Mouse (Mus musculus): ENCODE data around the gene Dnajc21. TPM values are rescaled to one million over a fixed set of nuclear protein-coding genes. Genes with fewer than 3 reads are reported as not detected.

Gene Dnajc21
- polyA plus RNA-seq, 1 experiment, result 14.0 TPM

DNA sequence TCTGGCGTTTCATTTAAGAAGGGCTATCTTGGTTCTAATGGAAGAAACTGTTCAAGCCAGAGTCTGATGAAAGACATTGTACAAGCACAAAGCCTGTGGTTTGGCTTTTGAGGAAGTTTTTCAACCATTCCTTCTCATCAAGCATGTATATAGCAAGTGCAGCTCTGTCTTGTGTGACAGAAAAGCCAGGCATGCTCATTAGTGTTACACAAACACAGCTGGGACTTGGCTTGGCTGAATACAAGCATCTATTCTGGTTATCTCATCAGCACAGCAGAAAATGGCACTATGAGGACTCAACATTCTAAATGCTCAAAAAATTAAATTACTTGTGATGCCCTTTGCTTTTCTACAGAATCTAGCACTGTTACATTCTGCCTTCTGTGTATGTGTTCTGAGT, 33.4 kb downstream of the Dnajc21 start:
- H3K4me1 ChIP-seq (ENCODE audit: control insufficient read depth, insufficient read depth, low read length), result no peaks in the 10 kb centered on the region
- TF ChIP-seq CTCF (IDR thresholded peaks at IDR 0.05; ENCODE audit: control insufficient read depth, insufficient read depth, insufficient replicate concordance, low read depth, low read length), result no peak
- TF ChIP-seq POLR2A (IDR thresholded peaks at IDR 0.05; ENCODE audit: control insufficient read depth, low read depth, low read length), result no peak
- no peak overlapping the region for H3K27ac ChIP-seq (ENCODE audit: control insufficient read depth, insufficient read depth, low read depth, low read length)
- no peaks in the 10 kb centered on the region for H3K36me3 ChIP-seq (ENCODE audit: control insufficient read depth, insufficient read depth, low read length)
- H3K27me3 ChIP-seq (ENCODE audit: control insufficient read depth, insufficient read depth, low read length), result no peaks in the 10 kb centered on the region
- H3K4me3 ChIP-seq (ENCODE audit: control insufficient read depth, low read depth, low read length), result no peak overlapping the region

DNA sequence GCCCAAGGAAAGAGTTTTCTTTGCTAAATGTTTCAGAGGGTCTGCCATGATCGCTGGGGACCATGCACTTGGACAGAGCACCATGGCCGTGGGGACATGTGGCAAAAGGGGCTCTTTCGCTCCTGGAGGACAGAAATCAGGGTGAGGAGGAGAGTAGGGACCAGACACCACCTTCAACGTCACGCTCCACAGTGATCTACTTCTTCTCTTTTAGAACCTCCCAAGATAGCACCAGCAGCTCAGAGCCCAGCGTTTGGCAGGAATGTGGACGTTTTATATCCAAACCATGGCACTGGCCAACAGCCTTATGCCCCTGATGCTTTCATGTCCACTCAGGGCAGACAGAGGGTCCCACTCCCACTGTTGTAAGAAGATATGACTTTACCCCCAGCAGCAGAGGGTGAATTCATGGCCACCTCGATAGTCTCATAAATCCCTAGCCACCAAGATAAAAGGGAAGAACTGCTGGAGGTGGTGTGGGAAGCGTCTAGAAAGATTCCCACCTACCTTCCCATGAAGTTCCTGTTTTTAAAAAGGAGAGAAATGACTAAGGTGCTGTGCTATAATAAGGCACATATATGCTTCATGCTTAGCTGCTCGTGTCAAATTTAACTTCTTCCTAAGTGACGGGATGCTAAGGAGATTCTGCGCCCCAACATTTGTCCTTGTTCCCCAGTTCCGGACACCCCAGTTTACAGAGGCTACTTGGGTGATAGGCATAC, 43.6 kb downstream of the Dnajc21 start:
- Histone ChIP-seq H3K36me3 (ENCODE audit: control insufficient read depth, insufficient read depth, low read length) (no peaks in the 10 kb centered on the region), H3K27ac (ENCODE audit: control insufficient read depth, insufficient read depth, low read depth, low read length) (no peak overlapping the region), H3K4me1 (ENCODE audit: control insufficient read depth, insufficient read depth, low read length) (no peaks in the 10 kb centered on the region)

DNA sequence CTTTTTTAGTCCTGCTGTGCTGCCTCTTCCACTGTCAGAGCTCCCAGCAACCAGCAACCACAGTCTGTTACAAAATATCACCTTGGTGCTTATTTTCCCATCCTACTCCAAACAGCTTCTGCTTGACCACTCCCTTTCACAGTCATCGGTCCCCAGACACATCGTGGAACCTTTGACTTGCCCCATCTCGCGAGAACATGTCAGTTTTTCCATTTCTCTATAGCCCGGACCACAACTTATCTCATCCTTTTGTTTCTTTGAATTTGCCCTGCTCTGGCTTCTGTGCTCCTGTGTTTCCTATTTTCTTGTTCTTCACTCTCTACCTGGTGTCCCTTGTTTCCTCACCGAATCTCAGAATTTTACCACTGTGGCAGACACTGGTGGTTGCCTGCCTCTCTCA, 44.2 kb downstream of the Dnajc21 start:
- TF ChIP-seq POLR2A (IDR thresholded peaks at IDR 0.05; ENCODE audit: control insufficient read depth, low read depth, low read length), result no peak
- no peak for TF ChIP-seq CTCF (IDR thresholded peaks at IDR 0.05; ENCODE audit: control insufficient read depth, insufficient read depth, insufficient replicate concordance, low read depth, low read length)
- Histone ChIP-seq H3K36me3 (ENCODE audit: control insufficient read depth, insufficient read depth, low read length) (no peaks in the 10 kb centered on the region), H3K4me3 (ENCODE audit: control insufficient read depth, low read depth, low read length) (no peak overlapping the region), H3K27ac (ENCODE audit: control insufficient read depth, insufficient read depth, low read depth, low read length) (no peak overlapping the region), H3K4me1 (ENCODE audit: control insufficient read depth, insufficient read depth, low read length) (no peaks in the 10 kb centered on the region), H3K27me3 (ENCODE audit: control insufficient read depth, insufficient read depth, low read length) (no peaks in the 10 kb centered on the region)

More for the DNA sequence above, 43.6 kb downstream of the Dnajc21 start:
- TF ChIP-seq CTCF (IDR thresholded peaks at IDR 0.05; ENCODE audit: control insufficient read depth, insufficient read depth, insufficient replicate concordance, low read depth, low read length) (no peak), POLR2A (IDR thresholded peaks at IDR 0.05; ENCODE audit: control insufficient read depth, low read depth, low read length) (no peak)
- no peak overlapping the region for H3K4me3 ChIP-seq (ENCODE audit: control insufficient read depth, low read depth, low read length)
- no peaks in the 10 kb centered on the region for H3K27me3 ChIP-seq (ENCODE audit: control insufficient read depth, insufficient read depth, low read length)

DNA sequence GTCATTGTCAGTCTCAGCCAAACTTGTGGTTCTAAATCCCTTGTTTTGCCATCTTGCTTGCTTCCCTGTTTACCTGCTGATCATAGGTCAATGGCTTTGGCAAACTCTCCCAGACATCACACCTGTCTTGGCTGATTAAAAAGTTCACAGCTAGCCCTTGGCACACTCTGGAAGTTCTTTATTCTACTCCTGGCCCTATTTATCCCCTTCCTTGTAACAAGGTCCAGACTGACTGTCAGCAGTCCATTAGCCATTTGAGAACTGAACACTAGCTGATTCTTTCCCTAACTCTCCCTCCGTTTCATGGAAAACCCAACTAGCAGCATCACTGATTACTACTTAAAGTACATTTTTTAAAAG, 48.6 kb downstream of the Dnajc21 start:
- TF ChIP-seq CTCF (IDR thresholded peaks at IDR 0.05; ENCODE audit: control insufficient read depth, insufficient read depth, insufficient replicate concordance, low read depth, low read length) (no peak), POLR2A (IDR thresholded peaks at IDR 0.05; ENCODE audit: control insufficient read depth, low read depth, low read length) (no peak)

DNA sequence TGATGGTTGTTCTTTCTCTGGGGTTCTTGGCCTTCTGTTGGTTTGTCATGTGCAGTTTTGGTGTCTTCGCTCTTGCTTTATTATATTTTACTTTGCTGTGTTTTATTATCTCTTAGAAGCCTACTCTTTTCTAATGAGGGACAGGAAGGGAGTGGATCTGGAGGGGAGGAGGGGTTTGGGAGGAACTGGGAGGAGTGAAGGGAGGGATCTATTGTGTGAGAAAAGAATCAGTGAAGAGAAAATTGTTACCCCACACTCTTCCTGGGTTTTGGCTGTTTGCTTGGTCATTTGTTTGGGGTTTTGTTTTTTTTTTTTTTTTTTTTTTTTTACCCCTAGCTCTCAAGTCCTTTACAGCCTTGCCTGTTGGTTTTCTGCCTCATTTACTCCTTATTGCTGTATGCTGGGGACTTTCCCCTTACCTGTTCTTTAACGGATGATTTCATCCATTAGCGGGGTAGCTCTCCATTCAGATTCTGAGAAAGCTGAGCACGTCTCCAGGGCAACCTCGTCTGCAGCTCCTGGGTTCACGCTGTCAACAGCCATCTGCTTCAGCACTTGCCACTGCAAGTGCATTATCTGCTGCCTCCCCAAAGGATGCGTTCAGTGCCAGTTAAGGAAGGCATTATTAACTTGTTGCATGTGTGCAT, 49.1 kb downstream of the Dnajc21 start:
- TF ChIP-seq POLR2A (IDR thresholded peaks at IDR 0.05; ENCODE audit: control insufficient read depth, low read depth, low read length) (no peak), CTCF (IDR thresholded peaks at IDR 0.05; ENCODE audit: control insufficient read depth, insufficient read depth, insufficient replicate concordance, low read depth, low read length) (no peak)
- no peaks in the 10 kb centered on the region for H3K4me1 ChIP-seq (ENCODE audit: control insufficient read depth, insufficient read depth, low read length)
- H3K27ac ChIP-seq (ENCODE audit: control insufficient read depth, insufficient read depth, low read depth, low read length), result no peak overlapping the region
- H3K27me3 ChIP-seq (ENCODE audit: control insufficient read depth, insufficient read depth, low read length), result no peaks in the 10 kb centered on the region
- no peak overlapping the region for H3K4me3 ChIP-seq (ENCODE audit: control insufficient read depth, low read depth, low read length)
- H3K36me3 ChIP-seq (ENCODE audit: control insufficient read depth, insufficient read depth, low read length), result no peaks in the 10 kb centered on the region

More for the DNA sequence above, 48.6 kb downstream of the Dnajc21 start:
- H3K4me1 ChIP-seq (ENCODE audit: control insufficient read depth, insufficient read depth, low read length), result no peaks in the 10 kb centered on the region
- H3K27me3 ChIP-seq (ENCODE audit: control insufficient read depth, insufficient read depth, low read length), result no peaks in the 10 kb centered on the region
- H3K27ac ChIP-seq (ENCODE audit: control insufficient read depth, insufficient read depth, low read depth, low read length), result no peak overlapping the region
- no peaks in the 10 kb centered on the region for H3K36me3 ChIP-seq (ENCODE audit: control insufficient read depth, insufficient read depth, low read length)
- H3K4me3 ChIP-seq (ENCODE audit: control insufficient read depth, low read depth, low read length), result no peak overlapping the region

DNA sequence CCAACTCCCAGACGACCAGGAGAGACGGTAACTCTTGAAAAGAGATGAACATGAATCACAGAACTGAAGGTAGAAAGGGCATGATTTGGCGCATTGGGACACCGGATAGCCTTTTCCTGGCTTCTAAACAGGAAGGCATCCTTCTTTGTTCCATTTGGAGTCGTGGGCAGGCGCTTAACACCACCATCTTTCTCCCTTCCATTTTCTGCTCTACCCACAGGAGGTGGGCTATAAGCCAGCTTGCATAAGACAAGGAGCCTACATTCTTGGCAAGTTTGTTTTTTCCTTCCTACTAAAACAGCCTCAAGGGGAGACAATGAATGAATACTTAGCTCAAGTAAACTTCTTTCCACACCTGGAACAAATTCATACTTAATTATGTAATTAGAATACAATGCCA, 56.7 kb downstream of the Dnajc21 start:
- H3K27me3 ChIP-seq (ENCODE audit: control insufficient read depth, insufficient read depth, low read length), result no peaks in the 10 kb centered on the region
- H3K27ac ChIP-seq (ENCODE audit: control insufficient read depth, insufficient read depth, low read depth, low read length), result no peak overlapping the region
- no peak overlapping the region for H3K4me3 ChIP-seq (ENCODE audit: control insufficient read depth, low read depth, low read length)
- H3K36me3 ChIP-seq (ENCODE audit: control insufficient read depth, insufficient read depth, low read length), result no peaks in the 10 kb centered on the region
- no peaks in the 10 kb centered on the region for H3K4me1 ChIP-seq (ENCODE audit: control insufficient read depth, insufficient read depth, low read length)
- TF ChIP-seq CTCF (IDR thresholded peaks at IDR 0.05; ENCODE audit: control insufficient read depth, insufficient read depth, insufficient replicate concordance, low read depth, low read length) (no peak), POLR2A (IDR thresholded peaks at IDR 0.05; ENCODE audit: control insufficient read depth, low read depth, low read length) (no peak)

DNA sequence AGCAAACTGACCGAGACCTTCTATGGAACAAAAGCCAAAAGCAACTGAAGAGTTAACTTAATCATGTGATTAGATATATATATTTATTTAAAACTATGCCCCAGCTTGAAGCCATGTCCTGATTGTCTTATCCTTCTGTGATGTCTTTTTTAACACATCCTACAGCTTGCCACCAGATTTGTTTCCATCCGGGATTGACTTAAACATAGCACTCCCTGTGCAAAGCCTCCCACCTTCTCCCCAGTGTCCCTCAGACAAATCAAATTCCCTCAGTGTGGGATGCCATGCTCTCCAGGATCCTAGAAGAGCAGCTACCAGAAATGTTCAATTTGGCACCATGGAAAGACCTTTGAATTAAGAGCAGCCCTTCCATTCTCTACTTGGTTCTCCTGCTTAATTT, 59.4 kb downstream of the Dnajc21 start:
- H3K36me3 ChIP-seq (ENCODE audit: control insufficient read depth, insufficient read depth, low read length), result no peaks in the 10 kb centered on the region
- no peak for TF ChIP-seq POLR2A (IDR thresholded peaks at IDR 0.05; ENCODE audit: control insufficient read depth, low read depth, low read length)
- TF ChIP-seq CTCF (IDR thresholded peaks at IDR 0.05; ENCODE audit: control insufficient read depth, insufficient read depth, insufficient replicate concordance, low read depth, low read length), result no peak
- no peaks in the 10 kb centered on the region for H3K27me3 ChIP-seq (ENCODE audit: control insufficient read depth, insufficient read depth, low read length)
- no peak overlapping the region for H3K4me3 ChIP-seq (ENCODE audit: control insufficient read depth, low read depth, low read length)
- H3K27ac ChIP-seq (ENCODE audit: control insufficient read depth, insufficient read depth, low read depth, low read length), result no peak overlapping the region
- no peaks in the 10 kb centered on the region for H3K4me1 ChIP-seq (ENCODE audit: control insufficient read depth, insufficient read depth, low read length)

Measured in testis, adult 2 months (tissue).